Mouse (Mus musculus) stomach, embryonic 14.5 days (tissue): ENCODE measurements around the gene Actl10. TPM values are rescaled to one million over a fixed set of nuclear protein-coding genes. Genes with fewer than 3 reads are reported as not detected.
A peak's percentile ranks its signal among the peaks of the same experiment; 100 is the strongest.

Source experiments
- ATAC-seq: fragments of 200-750 bp; cut with Nextera tagmentation; 2 replicates; pipeline ENCODE4 v1.8.0; 2017; ENCODE audit warnings: low read depth, moderate TSS enrichment; ENCODE audit not compliant: insufficient number of reproducible peaks, insufficient read depth, low FRiP score
- H3K27ac ChIP-seq: fragments of 300-500 bp; sonication (generic); 2 replicates; pipeline ENCODE4 v1.5.1; 2014; ENCODE audit warnings: mild to moderate bottlenecking, low read length, moderate library complexity, mixed read lengths
- H3K27me3 ChIP-seq: fragments of 300-500 bp; sonication (generic); 2 replicates; pipeline ENCODE4 v1.6.1; 2014; ENCODE audit warnings: low read length, control low read depth, mixed read lengths; ENCODE audit not compliant: control insufficient read depth, insufficient read depth
- H3K36me3 ChIP-seq: fragments of 300-500 bp; sonication (generic); 2 replicates; pipeline ENCODE4 v1.6.1; 2014; ENCODE audit warnings: mild to moderate bottlenecking, control low read depth, low read length, moderate library complexity, mixed read lengths; ENCODE audit not compliant: control insufficient read depth, insufficient read depth
- H3K4me1 ChIP-seq: fragments of 300-500 bp; sonication (generic); 2 replicates; pipeline ENCODE4 v1.6.1; 2014; ENCODE audit warnings: low read length, control low read depth, mixed read lengths; ENCODE audit not compliant: control insufficient read depth, insufficient read depth
- H3K4me2 ChIP-seq: fragments of 300-500 bp; sonication (generic); replicated peaks from 2 replicates; pipeline ENCODE4 v1.6.1; 2014; ENCODE audit warnings: low read depth, low read length, control low read depth
- H3K4me3 ChIP-seq: fragments of 300-500 bp; sonication (generic); 2 replicates; pipeline ENCODE4 v1.5.1; 2014; ENCODE audit warnings: low read depth, low read length, control low read depth
- H3K9ac ChIP-seq: fragments of 300-500 bp; sonication (generic); replicated peaks from 2 replicates; pipeline ENCODE4 v1.6.1; 2014; ENCODE audit warnings: low read depth, mild to moderate bottlenecking, control low read depth, low read length, moderate library complexity, mixed read lengths
- H3K9me3 ChIP-seq: fragments of 300-500 bp; sonication (generic); 2 replicates; pipeline ENCODE4 v1.6.1; 2016; ENCODE audit warnings: low read depth, low read length, control low read depth; ENCODE audit not compliant: control insufficient read depth
- WGBS: fragments of 180-500 bp; shearing (Covaris S2); extraction: QIAGEN DNeasy Blood & Tissue Kit; methylation state at CpG from one replicate; pipeline ENCODE4 v1.1.7; 2014; 5-methylcytosine and 5-hydroxymethylcytosine counted together
- polyA plus RNA-seq: library from polyadenylated mRNA; unstranded; fragments of >200 nt; fragmentation: Nextera tagmentation; extraction: Ambion mirVana; gene quantifications from 2 replicates; pipeline ENCODE4 v1.2.1, GENCODE M21; 2014

The Actl10 gene
- polyA plus RNA-seq, 1 experiment from 2014 or later: not detected

DNA sequence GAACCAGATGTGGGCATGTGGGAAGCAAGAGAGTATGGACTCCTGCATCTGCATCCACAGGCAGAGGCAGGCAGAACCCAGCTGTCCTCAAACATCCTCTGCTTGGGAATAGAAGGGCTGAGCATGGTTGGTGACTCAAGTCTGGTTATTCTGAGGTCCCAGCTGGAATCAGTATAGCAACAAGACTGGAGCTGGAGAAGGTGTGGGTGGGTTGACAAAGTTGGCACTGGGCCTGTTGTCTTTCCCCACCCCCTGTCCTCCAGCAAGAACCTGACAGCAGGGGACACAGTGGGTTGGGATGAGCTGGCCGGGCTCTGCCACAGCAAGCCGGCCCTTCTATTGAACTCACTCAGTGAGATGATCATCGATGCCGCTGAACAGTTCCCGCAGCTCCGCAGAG, 3.7 kb downstream of the Actl10 start:
- no peaks in the 10 kb centered on the region for H3K9me3 ChIP-seq
- 87% methylated on average over 6 of the region's 6 CpGs for WGBS

DNA sequence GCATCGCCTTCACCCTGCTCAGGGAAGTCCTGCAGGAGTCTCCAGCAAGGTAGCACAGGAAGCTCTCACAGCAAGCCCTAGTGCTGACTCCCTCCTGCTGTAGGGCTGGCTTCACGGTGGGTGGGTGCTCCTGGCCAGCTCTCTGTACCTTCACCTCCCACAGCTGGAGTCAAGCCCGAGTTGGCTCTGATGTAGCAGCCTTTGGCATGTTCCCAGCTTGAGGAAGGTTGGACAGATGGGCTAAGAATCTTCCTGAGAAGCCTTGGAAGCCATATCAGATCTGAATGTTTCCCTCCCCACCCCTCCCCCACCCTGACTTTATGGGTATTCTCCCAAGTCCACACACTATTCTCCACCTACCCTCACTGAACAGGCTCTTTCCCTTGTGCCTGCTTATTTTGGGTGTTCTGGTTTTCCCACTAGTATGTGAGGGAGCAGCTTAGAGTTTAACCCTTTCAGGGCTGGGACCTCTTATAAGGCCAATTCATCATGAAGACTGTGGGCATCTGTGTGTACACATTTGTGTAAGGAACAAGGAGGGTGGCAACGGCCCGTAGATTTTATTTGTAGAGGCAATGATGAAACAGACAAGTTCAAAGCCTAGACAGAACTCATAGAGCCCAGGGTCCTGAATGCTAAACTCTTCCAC, 5.7 kb downstream of the Actl10 start:
- H3K9ac ChIP-seq: no peak overlapping the region
- H3K4me3 ChIP-seq: no peak overlapping the region
- peaks cover 9% of the 10 kb centered on the region; the same call in 1 of the 2 replicates for H3K36me3 ChIP-seq
- H3K27ac ChIP-seq: no peak overlapping the region
- H3K9me3 ChIP-seq: no peaks in the 10 kb centered on the region
- H3K4me1 ChIP-seq: peaks cover 9% of the 10 kb centered on the region
- 38% methylated on average over 5 of the region's 5 CpGs for WGBS
- 0 out of 2 replicates have a peak, but pooled peaks have one; percentile 31 for ATAC-seq
- H3K27me3 ChIP-seq: 0 out of 2 replicates have a peak, but pooled peaks cover under 1% of the 10 kb centered on the region
- no peak overlapping the region for H3K4me2 ChIP-seq

More for the DNA sequence above, 3.7 kb downstream of the Actl10 start:
- Histone ChIP-seq H3K4me3 (no peak overlapping the region), H3K27me3 (0 out of 2 replicates have a peak, but pooled peaks cover 8% of the 10 kb centered on the region), H3K36me3 (no peaks in the 10 kb centered on the region), H3K4me1 (peaks cover 14% of the 10 kb centered on the region), H3K4me2 (no peak overlapping the region), H3K27ac (no peak overlapping the region), H3K9ac (no peak overlapping the region)
- ATAC-seq: no peak

DNA sequence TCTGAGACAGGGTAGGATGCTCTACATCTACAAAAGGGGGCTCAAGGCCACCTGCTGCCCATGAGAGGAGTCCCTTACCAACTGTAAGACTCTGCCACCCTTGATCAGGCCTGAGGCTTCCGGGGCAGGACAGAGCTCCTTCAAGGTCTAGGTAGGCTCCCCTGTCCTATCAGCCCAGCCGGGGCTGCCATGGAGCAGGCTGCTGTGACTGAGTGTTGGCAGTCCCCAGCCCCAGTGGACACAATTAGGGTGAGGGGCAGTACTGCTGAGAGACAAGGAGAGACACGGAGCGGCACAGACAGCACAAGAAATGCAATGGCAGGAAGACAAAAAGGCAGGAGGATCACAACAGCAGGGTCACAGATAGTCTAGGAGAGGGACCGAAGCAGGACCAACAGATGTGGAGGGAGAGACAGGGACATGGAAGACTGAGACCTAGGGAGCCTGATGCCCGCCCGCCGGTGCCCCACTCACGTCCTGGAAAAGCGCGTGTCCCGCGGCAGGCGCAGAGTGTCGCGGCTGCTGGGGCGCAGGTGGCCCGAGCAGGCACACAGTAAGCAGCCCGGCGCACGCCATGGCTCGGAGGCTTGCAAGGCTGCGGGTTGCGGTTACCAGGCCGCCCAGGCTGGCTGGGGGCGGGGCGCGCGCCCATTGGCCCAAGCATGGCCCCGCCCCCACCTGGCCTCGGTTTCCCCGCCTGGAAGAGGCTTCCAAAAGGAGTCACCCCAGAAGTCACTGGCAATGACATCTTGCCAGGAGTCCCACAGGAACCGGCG, 6.9 kb downstream of the Actl10 start, which contains the start of gene Necab3:
Gene Necab3 (minus strand): TSS at position 627 of the 776 bp plus-strand sequence.
- H3K36me3 ChIP-seq: peaks cover 14% of the 10 kb centered on the region
- peaks cover 9% of the 10 kb centered on the region; the same call in 1 of the 2 replicates for H3K4me1 ChIP-seq
- peak within 1 kb of the TSS; percentile 37 for H3K4me2 ChIP-seq
- H3K9me3 ChIP-seq: no peaks in the 10 kb centered on the region
- 0 out of 2 replicates have a peak within 1 kb of the TSS, but pooled peaks have one; percentile 2 for H3K9ac ChIP-seq
- no peak for ATAC-seq
- H3K27me3 ChIP-seq: no peaks in the 10 kb centered on the region
- 9% methylated on average over 34 of the region's 34 CpGs for WGBS
- H3K27ac ChIP-seq: no peak within 1 kb of the TSS
- peak within 1 kb of the TSS; percentile 11 for H3K4me3 ChIP-seq

DNA sequence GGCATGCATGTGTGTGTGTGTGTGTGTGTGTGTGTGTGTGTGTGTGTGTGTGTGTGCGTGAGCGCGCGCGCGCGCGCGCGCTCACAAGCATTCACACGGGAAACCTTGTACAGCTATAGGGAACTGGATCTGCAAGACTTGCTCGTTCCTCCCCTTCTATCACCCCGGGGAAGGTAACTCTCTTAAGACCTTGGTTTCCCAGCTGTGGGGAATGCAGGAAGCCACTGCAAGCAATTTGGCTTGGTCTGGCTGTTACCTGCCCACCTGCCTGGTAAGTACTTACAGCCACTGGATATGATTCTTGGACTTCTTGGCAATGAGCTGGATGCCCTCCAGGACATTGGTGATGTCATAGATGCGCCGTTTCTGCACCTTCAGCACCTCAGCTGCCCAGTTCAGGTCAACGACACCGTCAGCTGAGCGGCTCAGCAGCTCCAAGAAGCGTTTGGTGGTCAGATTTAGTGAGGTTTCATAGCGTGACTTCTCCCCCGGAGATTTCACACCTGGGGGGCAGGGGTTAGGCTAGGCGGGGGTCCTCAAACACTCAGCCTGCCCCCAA, 12.1 kb downstream of the Actl10 start:
- no peak overlapping the region for H3K27ac ChIP-seq
- no peak overlapping the region for H3K4me2 ChIP-seq
- no peak overlapping the region for H3K4me3 ChIP-seq
- H3K36me3 ChIP-seq: peaks cover 16% of the 10 kb centered on the region
- H3K4me1 ChIP-seq: peaks cover 30% of the 10 kb centered on the region
- ATAC-seq: no peak
- H3K9me3 ChIP-seq: no peaks in the 10 kb centered on the region
- H3K27me3 ChIP-seq: no peaks in the 10 kb centered on the region
- 90% methylated on average over 22 of the region's 22 CpGs for WGBS
- H3K9ac ChIP-seq: no peak overlapping the region

DNA sequence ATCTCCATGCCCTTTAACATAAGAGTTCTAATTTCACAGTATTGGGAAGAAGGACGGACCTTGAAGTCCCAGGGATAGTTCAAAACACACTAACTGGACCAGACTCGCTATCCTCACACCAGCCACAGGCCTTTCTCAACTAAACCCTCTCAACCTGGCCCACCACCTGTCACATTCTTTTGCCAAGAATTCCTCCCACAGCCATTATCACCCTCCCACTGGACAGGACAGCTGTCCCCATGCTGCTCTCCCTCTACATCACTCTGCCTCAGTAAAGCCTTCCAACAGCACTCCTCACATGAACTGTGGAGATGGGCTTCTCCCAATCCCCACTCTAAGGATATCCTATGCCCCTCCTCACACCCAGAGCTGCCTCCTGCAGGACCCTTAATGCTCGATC, 14.0 kb downstream of the Actl10 start:
- H3K9me3 ChIP-seq: no peaks in the 10 kb centered on the region
- no peak overlapping the region for H3K27ac ChIP-seq
- no peaks in the 10 kb centered on the region for H3K27me3 ChIP-seq
- no peak overlapping the region for H3K4me2 ChIP-seq
- peaks cover 15% of the 10 kb centered on the region for H3K36me3 ChIP-seq
- no peak overlapping the region for H3K9ac ChIP-seq
- WGBS: 73% methylated on average over 3 of the region's 3 CpGs
- no peak overlapping the region for H3K4me3 ChIP-seq
- no peak for ATAC-seq
- peaks cover 31% of the 10 kb centered on the region for H3K4me1 ChIP-seq

DNA sequence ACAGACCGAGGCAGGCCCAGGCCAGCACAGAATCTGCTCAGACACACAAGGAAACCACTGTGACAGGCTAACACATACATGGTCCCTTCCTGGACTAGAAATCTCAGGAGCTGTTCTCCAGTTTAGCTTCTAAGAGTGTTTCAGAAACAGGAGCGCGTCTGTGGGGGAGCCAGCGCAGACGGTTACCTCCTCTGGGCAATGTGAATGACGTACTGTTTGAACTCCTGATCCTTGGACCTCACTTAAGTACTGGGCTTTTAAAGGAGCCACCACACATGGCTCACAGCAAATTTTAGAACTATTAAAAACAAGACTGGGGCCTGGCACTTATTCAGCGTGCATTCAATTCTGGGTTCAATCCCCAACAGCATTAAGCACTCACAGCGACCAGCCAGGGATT, 15.1 kb downstream of the Actl10 start:
- 34% methylated on average over 8 of the region's 8 CpGs for WGBS
- H3K4me2 ChIP-seq: no peak overlapping the region
- peaks cover 31% of the 10 kb centered on the region for H3K4me1 ChIP-seq
- no peak overlapping the region for H3K4me3 ChIP-seq
- peaks cover 7% of the 10 kb centered on the region for H3K36me3 ChIP-seq
- H3K27ac ChIP-seq: no peak overlapping the region
- no peak overlapping the region for H3K9ac ChIP-seq
- H3K9me3 ChIP-seq: no peaks in the 10 kb centered on the region
- H3K27me3 ChIP-seq: no peaks in the 10 kb centered on the region
- no peak for ATAC-seq

DNA sequence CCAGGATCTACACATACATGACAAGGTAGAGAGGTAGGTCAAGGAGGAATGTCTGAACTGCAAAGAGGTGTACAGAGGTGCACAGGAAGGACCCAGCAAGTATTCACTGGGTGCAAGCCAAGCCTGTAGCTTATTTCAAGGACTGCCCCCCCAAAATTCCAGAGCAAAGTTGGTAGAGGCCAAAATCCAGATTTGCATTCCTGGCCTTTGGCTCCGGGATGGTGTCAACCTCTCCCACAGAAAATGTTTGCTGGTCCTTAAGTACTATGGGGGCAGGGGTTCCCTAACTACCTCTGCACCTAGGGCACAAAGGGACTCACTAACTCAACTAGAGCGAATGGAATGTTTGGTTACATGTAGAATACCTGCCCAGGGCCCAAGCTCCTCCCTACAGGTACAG, 16.2 kb downstream of the Actl10 start:
- 61% methylated on average over 2 of the region's 2 CpGs for WGBS
- ATAC-seq: no peak

DNA sequence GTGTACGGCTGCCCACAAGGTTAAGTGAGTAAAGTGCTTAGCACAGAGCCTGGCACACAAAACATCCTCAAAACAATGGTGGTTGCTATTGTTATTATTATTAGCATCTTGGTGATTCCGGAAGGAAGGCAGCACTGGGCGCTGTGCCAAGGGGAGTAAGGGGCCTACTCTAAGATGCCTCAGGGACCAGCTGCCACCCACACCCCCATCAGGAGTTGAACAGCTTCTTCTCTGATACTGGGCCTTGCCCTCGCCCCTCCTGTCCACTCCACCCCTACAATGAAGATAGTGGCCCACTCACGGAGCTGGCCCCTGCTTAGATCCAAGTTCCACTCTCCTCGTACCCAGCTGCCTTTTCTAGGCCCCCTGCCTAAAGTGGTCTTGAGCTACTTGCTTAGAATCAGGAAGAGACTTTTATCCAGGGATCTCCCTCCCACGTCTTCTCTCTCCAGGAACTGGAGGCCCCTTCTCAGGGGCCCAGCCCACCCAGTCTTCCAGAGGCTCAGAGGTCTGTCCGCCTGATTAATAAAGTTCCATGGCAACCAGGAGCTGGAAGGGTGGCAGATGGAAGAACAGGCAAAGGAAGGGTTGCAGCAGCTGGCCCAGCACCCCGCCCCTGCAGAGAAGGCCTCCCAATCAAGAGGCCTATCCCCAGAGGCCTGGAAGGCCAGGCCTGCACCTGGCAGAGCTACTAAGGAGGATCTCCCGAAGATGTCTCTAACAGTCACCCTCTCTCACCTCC, 16.9 kb downstream of the Actl10 start:
- H3K4me1 ChIP-seq: peaks cover 31% of the 10 kb centered on the region
- peaks cover 2% of the 10 kb centered on the region; the same call in 1 of the 2 replicates for H3K36me3 ChIP-seq
- no peaks in the 10 kb centered on the region for H3K27me3 ChIP-seq
- H3K9ac ChIP-seq: peak overlapping the region; percentile 87
- WGBS: 13% methylated on average over 10 of the region's 10 CpGs
- H3K9me3 ChIP-seq: no peaks in the 10 kb centered on the region
- peak overlapping the region; percentile 89 for H3K27ac ChIP-seq
- peak overlapping the region; percentile 72 for H3K4me3 ChIP-seq
- peak overlapping the region; percentile 82 for H3K4me2 ChIP-seq
- peak; percentile 2; the same call in 1 of the 2 replicates for ATAC-seq

More for the DNA sequence above, 16.2 kb downstream of the Actl10 start:
- peak overlapping the region; percentile 82 for H3K4me2 ChIP-seq
- H3K27ac ChIP-seq: peak overlapping the region; percentile 89; the same call in 1 of the 2 replicates
- H3K9me3 ChIP-seq: no peaks in the 10 kb centered on the region
- H3K9ac ChIP-seq: no peak overlapping the region
- no peaks in the 10 kb centered on the region for H3K27me3 ChIP-seq
- H3K4me1 ChIP-seq: peaks cover 31% of the 10 kb centered on the region
- peaks cover 4% of the 10 kb centered on the region for H3K36me3 ChIP-seq
- H3K4me3 ChIP-seq: peak overlapping the region; percentile 72
